Mouse (Mus musculus): ENCODE measurements around the gene Vps52. TPM values are rescaled to one million over a fixed set of nuclear protein-coding genes. Genes with fewer than 3 reads are reported as not detected.
"Not testable (repeated sequence)": the region's sequence is repeated elsewhere in the genome, so short reads cannot be mapped to it uniquely, and the experiment has no call there.

Vps52 gene
- total RNA-seq, 2 experiments from 2014 or later = 29.6 to 33.5 TPM

DNA sequence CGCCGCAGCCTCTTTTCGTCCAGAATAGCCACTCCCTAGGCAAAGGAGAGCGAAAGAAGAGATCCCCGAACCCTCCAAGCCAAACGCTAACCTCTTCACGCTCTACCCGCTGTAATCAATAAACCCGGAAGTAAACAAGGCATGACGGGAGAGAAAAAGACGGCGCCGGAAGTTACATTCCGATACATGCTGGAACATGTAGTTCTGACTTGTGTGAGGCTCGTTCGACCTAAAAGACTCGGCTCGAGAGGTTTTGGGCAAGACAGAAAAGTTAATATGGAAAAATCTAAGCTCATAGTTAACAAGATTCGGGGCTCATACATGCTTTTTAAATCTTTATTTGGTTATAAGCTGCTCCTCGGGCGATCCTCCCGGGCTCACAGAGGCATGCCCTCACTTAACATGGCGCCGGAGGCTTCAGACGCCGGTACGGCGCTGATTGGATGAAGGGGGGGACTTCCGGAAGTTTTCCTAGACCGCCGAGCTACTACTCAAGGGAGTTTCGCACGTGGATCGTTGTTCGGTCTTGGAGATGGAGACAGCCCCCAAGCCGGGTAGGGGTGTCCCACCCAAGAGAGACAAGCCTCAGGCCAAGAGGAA, 15.3 kb upstream of the Vps52 start, which contains the start of the genes Pfdn6 and Wdr46:
Gene Pfdn6 (minus strand): TSS at position 138 of the 600 bp plus-strand sequence.
Gene Wdr46 (plus strand): TSS at position 455 of the 600 bp plus-strand sequence.
- DNase-seq (ENCODE audit: low spot score) = peak; percentile 88

DNA sequence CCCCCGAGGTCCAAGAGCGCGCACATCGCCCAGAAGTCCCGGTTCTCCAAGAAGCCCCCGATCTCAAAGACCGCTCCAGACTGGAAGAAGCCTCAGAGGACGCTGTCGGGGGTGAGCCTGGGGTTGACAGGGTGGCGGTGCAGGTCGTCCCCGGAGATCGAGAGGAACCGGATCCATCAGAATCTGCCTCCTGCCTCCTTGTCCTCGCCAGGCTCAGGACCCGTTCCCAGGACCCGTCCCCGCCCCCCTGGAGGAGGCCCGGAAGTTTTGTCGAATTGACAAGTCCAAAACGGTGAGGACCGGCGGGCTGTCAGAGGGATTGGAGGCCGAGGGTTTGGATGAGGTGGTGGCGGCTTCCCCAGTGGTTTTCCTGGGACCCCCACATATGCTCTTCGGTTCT, 14.6 kb upstream of the Vps52 start:
- DNase-seq (ENCODE audit: low spot score) = no peak

DNA sequence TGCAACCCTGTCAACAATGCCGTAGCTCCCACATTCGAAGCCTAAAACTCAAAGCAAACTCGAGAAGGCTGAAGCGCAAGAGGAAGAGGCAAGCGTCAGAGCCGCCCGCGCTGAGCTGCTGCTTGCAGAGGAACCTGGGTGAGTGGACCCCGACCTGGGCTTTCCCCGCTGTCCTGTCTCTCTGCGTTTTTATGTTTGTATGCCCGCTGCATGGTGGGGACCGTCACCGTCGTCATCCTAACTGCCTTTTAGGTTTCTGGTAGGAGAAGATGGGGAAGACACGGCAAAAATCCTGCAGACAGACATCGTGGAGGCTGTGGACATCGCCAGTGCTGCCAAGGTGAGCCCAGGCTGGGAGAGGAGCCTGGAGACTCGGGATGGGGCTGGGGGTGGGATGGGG, 14.2 kb upstream of the Vps52 start:
- no peak for DNase-seq (ENCODE audit: low spot score)

DNA sequence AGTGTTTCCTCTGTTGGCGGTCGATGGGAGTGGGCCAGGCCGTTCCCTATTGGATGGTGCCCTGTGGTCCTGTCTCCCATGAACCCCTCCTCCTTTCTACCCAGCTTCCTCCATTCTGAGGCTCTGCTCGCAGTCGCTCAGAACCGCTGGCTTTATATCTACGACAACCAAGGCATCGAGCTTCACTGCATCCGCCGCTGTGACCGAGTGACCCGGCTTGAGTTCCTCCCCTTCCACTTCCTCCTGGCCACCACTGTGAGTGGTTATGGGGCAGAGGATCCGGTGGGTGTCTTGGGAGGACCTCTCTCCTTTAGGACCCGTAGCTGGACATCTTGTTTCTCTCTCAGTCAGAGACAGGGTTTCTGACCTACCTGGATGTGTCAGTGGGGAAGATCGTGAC, 12.2 kb upstream of the Vps52 start:
- no peak for DNase-seq (ENCODE audit: low spot score)

GRCm38 (mm10) chr17:33947430-33948089, 8.1 kb upstream of the Vps52 start:
- DNase-seq (ENCODE audit: low spot score) = no peak

GRCm38 (mm10) chr17:33948090-33948904, 7.3 kb upstream of the Vps52 start:
- DNase-seq (ENCODE audit: low spot score) = no peak

- no peak for DNase-seq (ENCODE audit: low spot score)
Observed at GRCm38 (mm10) chr17:33948905-33949537, 6.6 kb upstream of the Vps52 start.

DNA sequence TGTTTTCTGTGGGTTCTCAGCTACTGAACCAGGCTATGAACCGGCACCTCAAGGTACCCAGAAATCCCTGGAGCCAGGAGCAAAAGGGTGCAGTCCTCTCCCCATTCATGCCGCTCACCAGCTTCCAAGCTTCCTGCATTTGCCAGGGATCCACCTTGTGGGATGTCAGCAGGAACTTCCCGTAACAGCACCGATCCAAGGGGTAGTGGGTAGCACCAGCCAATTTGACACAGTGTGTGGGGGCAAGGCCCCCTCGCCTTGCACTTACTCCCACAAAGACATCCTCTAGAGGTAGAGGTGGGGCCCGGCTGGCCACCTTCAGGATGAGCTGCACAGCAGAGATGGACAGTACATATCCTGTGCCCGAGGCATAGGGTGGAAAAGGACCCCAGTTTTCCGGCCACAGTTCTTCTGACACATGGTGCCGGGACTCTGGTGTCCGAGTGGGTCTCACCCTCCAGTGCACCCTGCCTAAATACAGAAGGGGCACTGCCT, 5.4 kb upstream of the Vps52 start:
- no peak for DNase-seq (ENCODE audit: low spot score)

- DNase-seq (ENCODE audit: low spot score) = peak; percentile 56
Observed at GRCm38 (mm10) chr17:33951021-33951946, 4.3 kb upstream of the Vps52 start, which contains the start of gene B3galt4. Gene B3galt4 (minus strand): TSS chr17:33951488.

DNA sequence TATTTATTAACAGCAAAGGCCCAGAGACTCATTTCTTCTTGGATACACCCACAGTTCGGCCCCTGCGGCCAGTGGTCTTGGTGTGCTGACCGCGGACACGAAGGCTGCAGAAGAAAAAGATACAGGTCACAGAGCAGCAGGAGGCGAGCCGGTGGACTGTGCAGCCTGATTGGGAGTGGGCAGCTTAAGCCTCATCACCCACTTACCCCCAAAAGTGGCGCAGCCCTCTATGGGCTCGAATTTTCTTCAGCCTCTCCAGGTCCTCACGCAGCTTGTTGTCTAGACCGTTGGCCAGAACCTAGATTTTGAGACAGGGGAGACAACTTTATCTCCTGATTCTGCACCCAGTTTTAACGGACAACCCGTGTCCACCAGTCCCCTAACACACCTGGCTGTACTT, 3.6 kb upstream of the Vps52 start:
- not testable (repeated sequence) for DNase-seq (ENCODE audit: low spot score)

DNA sequence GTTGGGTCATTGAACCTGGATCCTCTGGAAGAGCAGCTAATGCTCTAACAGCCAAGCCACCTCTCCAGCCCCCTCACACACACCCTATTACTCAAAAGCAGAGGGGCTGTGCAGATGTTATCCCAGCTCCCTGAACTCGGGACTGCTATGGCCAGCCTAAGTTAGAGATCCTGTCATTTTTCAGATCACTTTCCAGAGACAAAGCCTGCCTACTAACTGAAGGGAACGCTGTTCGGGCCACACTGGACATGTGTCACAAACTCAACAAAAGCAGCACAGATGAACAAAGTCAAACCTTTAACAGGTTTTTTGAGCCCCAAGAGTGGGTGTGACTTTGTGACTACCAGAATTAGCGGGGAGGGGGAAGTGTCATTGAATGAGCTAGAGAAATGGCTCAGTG, 2.7 kb upstream of the Vps52 start:
- DNase-seq (ENCODE audit: low spot score) = no peak

GRCm38 (mm10) chr17:33953310-33953709, 2.3 kb upstream of the Vps52 start:
- no peak for DNase-seq (ENCODE audit: low spot score)

DNA sequence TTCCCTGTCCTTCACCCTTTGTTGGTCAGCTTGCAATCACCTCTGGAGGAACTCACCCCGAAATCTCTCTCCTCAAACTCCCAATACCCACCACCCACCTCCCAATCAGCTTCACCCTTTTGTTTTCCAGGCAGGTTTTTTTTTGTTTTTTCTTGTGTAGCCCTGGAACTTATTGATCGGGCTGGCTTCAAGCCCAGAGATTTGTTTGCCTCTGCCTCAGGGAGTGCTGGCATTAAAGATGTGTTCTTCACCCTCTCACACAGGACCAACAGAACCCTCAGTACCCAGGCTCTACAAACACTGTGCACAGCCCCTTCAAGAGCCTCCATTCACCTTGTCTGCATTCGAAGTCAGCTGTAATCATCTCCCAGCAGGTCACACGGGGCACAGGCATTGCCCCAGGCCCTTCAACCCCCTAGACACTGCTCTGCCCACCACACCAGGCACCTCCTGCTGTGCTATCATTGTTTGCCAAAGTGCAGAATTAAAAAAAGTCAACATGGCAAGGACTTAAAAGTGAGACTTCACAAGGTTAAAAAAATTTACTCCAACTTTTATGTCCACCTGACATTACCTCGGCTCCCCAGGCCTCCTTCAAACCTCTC, 1.5 kb upstream of the Vps52 start:
- DNase-seq (ENCODE audit: low spot score) = no peak

DNA sequence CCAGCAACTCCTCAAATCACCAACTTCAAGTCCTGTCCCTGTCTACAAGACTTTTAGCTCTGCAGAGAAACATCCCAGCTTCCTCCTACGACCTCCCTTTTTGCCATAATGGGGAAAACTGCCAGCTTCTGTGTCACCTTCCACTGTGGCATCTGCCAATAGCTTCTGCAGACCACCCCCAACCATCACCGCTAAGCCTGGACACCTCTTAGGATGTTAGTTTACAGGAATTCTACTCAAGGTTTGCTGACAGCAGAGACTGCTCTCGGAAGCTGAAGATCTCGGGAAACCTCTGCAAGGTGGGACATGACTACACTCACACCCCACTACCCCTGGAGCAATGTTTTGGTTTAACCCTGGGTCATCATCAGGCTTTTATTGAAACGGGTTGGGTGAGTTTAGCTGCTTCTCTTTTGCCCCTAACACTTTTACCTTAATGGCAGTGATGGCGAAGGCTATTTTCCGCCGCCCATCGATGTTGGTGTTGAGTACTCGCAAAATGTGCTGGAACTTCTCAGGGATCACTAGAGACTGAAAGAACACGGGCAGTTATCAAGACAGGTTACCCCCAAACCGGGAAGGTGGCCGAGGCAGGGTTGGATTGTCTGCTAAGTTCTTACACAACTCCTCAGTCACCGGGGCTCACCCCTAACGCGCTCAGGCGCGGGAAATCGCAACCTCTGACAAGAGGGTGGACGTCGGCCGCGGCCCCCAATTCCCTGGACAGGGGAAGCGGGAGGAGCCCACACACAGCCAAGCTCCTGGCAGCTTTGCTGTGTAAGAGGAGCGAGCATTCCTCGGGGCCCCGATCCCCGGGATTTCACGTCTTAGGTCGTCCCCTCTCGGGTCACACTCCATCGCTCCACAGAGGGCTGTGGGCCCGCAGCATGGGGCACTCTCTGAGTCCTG, 712 bp upstream of the Vps52 start:
- no peak for DNase-seq (ENCODE audit: low spot score)

DNA sequence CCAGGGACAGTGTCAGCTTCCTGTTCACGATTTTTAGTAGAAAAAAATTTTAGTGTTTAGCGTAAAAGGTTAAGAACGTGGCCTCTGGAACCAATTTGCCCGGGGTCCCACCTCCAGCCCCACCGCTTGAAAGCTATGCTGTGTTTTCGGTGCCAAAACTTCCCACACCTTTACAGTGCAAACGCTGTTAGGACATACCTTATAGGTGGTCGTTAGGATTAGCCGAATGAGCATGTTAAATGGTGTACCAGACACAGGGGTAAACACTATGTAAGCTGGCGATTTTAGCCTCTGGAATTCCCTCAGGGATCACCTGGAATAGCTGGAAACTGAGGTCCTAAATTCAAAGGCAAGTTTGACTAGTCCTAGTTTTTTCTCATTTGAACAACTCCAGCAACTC, 724 bp downstream of the Vps52 start:
- no peak for DNase-seq (ENCODE audit: low spot score)

- no peak for DNase-seq (ENCODE audit: low spot score)
Observed at GRCm38 (mm10) chr17:33957493-33957892, 1.9 kb downstream of the Vps52 start.

GRCm38 (mm10) chr17:33958451-33958850, 2.8 kb downstream of the Vps52 start:
- DNase-seq (ENCODE audit: low spot score) = no peak

GRCm38 (mm10) chr17:33959135-33959534, 3.5 kb downstream of the Vps52 start:
- no peak for DNase-seq (ENCODE audit: low spot score)

DNA sequence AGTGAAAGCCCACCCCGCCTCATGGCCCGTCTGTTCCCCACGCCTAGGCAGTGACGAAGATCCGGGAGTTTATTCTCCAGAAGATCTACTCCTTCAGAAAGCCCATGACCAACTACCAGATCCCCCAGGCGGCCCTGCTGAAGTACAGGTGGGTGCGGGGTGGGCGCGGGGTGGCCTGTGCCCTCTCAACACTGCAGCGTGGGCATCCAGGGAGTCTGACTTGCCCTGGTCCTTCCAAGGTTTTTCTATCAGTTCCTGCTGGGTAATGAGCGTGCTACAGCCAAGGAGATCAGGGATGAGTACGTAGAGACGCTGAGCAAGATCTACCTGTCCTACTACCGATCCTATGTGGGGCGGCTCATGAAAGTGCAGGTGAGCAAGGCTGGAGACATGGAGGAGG, 4.3 kb downstream of the Vps52 start:
- no peak for DNase-seq (ENCODE audit: low spot score)
